Mouse (Mus musculus) embryonic facial prominence, embryonic 10.5 days (tissue): ENCODE measurements around the gene Lcn3. TPM values are rescaled to one million over a fixed set of nuclear protein-coding genes. Genes with fewer than 3 reads are reported as not detected.
"Not testable (repeated sequence)": the region's sequence is repeated elsewhere in the genome, so short reads cannot be mapped to it uniquely, and the experiment has no call there.

Experiments
- DNase-seq: peaks from one replicate; pipeline ENCODE4 v3.0.0-alpha.2; 2017; ENCODE audit warnings: low spot score
- H3K27ac ChIP-seq: fragments of 300-500 bp; sonication (generic); replicated peaks from 2 replicates; pipeline ENCODE4 v1.5.1; 2016; ENCODE audit warnings: mild to moderate bottlenecking
- H3K27me3 ChIP-seq: fragments of 300-500 bp; sonication (generic); replicated peaks from 2 replicates; pipeline ENCODE4 v1.6.1; 2016; ENCODE audit warnings: low read depth, mild to moderate bottlenecking; ENCODE audit not compliant: poor library complexity, severe bottlenecking
- H3K36me3 ChIP-seq: fragments of 300-500 bp; sonication (generic); replicated peaks from 2 replicates; pipeline ENCODE4 v1.6.1; 2016; ENCODE audit warnings: mild to moderate bottlenecking, moderate library complexity
- H3K4me1 ChIP-seq: fragments of 300-500 bp; sonication (generic); 2 replicates; pipeline ENCODE4 v1.6.1; 2016
- H3K4me3 ChIP-seq: fragments of 300-500 bp; sonication (generic); 2 replicates; pipeline ENCODE4 v1.5.1; 2016; ENCODE audit warnings: mild to moderate bottlenecking, moderate library complexity
- H3K9me3 ChIP-seq: fragments of 300-500 bp; sonication (generic); 2 replicates; pipeline ENCODE4 v1.6.1; 2016; ENCODE audit warnings: mild to moderate bottlenecking
- WGBS: fragments of 180-500 bp; shearing (Covaris S2); methylation state at CpG from one replicate; pipeline ENCODE4 v1.1.7; 2016; 5-methylcytosine and 5-hydroxymethylcytosine counted together
- polyA plus RNA-seq: library from polyadenylated mRNA; unstranded; fragments of >200 nt; fragmentation: Nextera tagmentation; extraction: Ambion mirVana; gene quantifications from 2 replicates; pipeline ENCODE4 v1.2.1, GENCODE M21; 2016

The Lcn3 gene
- polyA plus RNA-seq, 1 experiment from 2014 or later, result not detected

GRCm38 (mm10) chr2:25780921-25781320, 15.6 kb downstream of the Lcn3 start:
- H3K36me3 ChIP-seq, result no peaks in the 10 kb centered on the region
- peaks cover 7% of the 10 kb centered on the region; the same call in 1 of the 2 replicates for H3K4me1 ChIP-seq
- H3K27ac ChIP-seq, result no peak overlapping the region
- no peak overlapping the region for H3K4me3 ChIP-seq
- no peaks in the 10 kb centered on the region for H3K27me3 ChIP-seq
- no peak for DNase-seq
- WGBS, result 66% methylated on average over 4 of the region's 4 CpGs
- H3K9me3 ChIP-seq, result no peaks in the 10 kb centered on the region

- H3K36me3 ChIP-seq, result no peaks in the 10 kb centered on the region
- no peaks in the 10 kb centered on the region for H3K27me3 ChIP-seq
- peaks cover 14% of the 10 kb centered on the region for H3K4me1 ChIP-seq
- no peaks in the 10 kb centered on the region for H3K9me3 ChIP-seq
- WGBS, result 87% methylated on average over 3 of the region's 3 CpGs
- H3K27ac ChIP-seq, result no peak within 1 kb of the TSS
- no peak within 1 kb of the TSS for H3K4me3 ChIP-seq
- DNase-seq, result no peak
Measured at GRCm38 (mm10) chr2:25781957-25782356, 16.6 kb downstream of the Lcn3 start, which contains the start of gene Gm13539. Gene Gm13539, plus strand, starts transcription at chr2:25782257.

GRCm38 (mm10) chr2:25785573-25786322, 20.4 kb downstream of the Lcn3 start:
- H3K27ac ChIP-seq, result no peak overlapping the region
- DNase-seq, result peak; percentile 14
- WGBS, result 76% methylated on average over 5 of the region's 5 CpGs

GRCm38 (mm10) chr2:25789092-25789491, 23.7 kb downstream of the Lcn3 start:
- no peak overlapping the region for H3K27ac ChIP-seq
- peaks cover 14% of the 10 kb centered on the region for H3K4me1 ChIP-seq
- no peak for DNase-seq
- H3K27me3 ChIP-seq, result no peaks in the 10 kb centered on the region
- no peaks in the 10 kb centered on the region for H3K9me3 ChIP-seq
- H3K36me3 ChIP-seq, result no peaks in the 10 kb centered on the region
- WGBS, result 84% methylated on average over 3 of the region's 3 CpGs
- no peak overlapping the region for H3K4me3 ChIP-seq

More at GRCm38 (mm10) chr2:25785573-25786322, 20.4 kb downstream of the Lcn3 start:
- H3K4me1 ChIP-seq, result peaks cover 14% of the 10 kb centered on the region
- H3K4me3 ChIP-seq, result no peak overlapping the region
- no peaks in the 10 kb centered on the region for H3K36me3 ChIP-seq
- H3K9me3 ChIP-seq, result no peaks in the 10 kb centered on the region
- no peaks in the 10 kb centered on the region for H3K27me3 ChIP-seq

- no peak for DNase-seq
- WGBS, result 63% methylated on average over 2 of the region's 2 CpGs
Measured at GRCm38 (mm10) chr2:25797635-25798034, 32.3 kb downstream of the Lcn3 start.

GRCm38 (mm10) chr2:25798065-25798464, 32.7 kb downstream of the Lcn3 start:
- Histone ChIP-seq H3K27me3 (no peaks in the 10 kb centered on the region), H3K27ac (no peak overlapping the region), H3K36me3 (no peaks in the 10 kb centered on the region), H3K4me3 (no peak overlapping the region), H3K4me1 (no peaks in the 10 kb centered on the region), H3K9me3 (no peaks in the 10 kb centered on the region)
- DNase-seq, result no peak
- WGBS, result 59% methylated on average over 5 of the region's 5 CpGs

More at GRCm38 (mm10) chr2:25797635-25798034, 32.3 kb downstream of the Lcn3 start:
- H3K9me3 ChIP-seq, result no peaks in the 10 kb centered on the region
- no peaks in the 10 kb centered on the region for H3K36me3 ChIP-seq
- no peaks in the 10 kb centered on the region for H3K27me3 ChIP-seq
- no peak overlapping the region for H3K4me3 ChIP-seq
- no peak overlapping the region for H3K27ac ChIP-seq
- H3K4me1 ChIP-seq, result no peaks in the 10 kb centered on the region

- 79% methylated on average over 2 of the region's 2 CpGs for WGBS
- H3K27ac ChIP-seq, result no peak overlapping the region
- H3K9me3 ChIP-seq, result no peaks in the 10 kb centered on the region
- no peaks in the 10 kb centered on the region for H3K27me3 ChIP-seq
- no peaks in the 10 kb centered on the region for H3K4me1 ChIP-seq
- H3K4me3 ChIP-seq, result no peak overlapping the region
- DNase-seq, result no peak
- H3K36me3 ChIP-seq, result no peaks in the 10 kb centered on the region
Measured at GRCm38 (mm10) chr2:25811711-25812110, 46.3 kb downstream of the Lcn3 start.

GRCm38 (mm10) chr2:25813364-25813763, 48.0 kb downstream of the Lcn3 start:
- H3K9me3 ChIP-seq, result no peaks in the 10 kb centered on the region

GRCm38 (mm10) chr2:25815748-25816147, 50.4 kb downstream of the Lcn3 start, which contains the start of gene Glt6d1:
Gene Glt6d1, minus strand, starts transcription at chr2:25815848.
- not testable (repeated sequence) for H3K27ac ChIP-seq, H3K4me1 ChIP-seq, H3K27me3 ChIP-seq, DNase-seq, H3K36me3 ChIP-seq, H3K4me3 ChIP-seq, H3K9me3 ChIP-seq
- WGBS, result 84% methylated on average over 1 of the region's 1 CpGs

More at GRCm38 (mm10) chr2:25813364-25813763, 48.0 kb downstream of the Lcn3 start:
- Histone ChIP-seq H3K27ac (no peak overlapping the region), H3K4me3 (no peak overlapping the region), H3K36me3 (no peaks in the 10 kb centered on the region), H3K4me1 (no peaks in the 10 kb centered on the region), H3K27me3 (no peaks in the 10 kb centered on the region)
- WGBS, result 73% methylated on average over 5 of the region's 5 CpGs
- no peak for DNase-seq

Other genes with a start within 250 kb of the Lcn3 start
- 39.9 and 40.1 TPM in 2 replicates for gene Traf2, start 218.6 kb upstream of the Lcn3 start, polyA plus RNA-seq
- 310 and 316 TPM in 2 replicates for gene Edf1, start 207.7 kb upstream of the Lcn3 start, polyA plus RNA-seq
- 1.9 and 7.7 TPM in 2 replicates for gene Mamdc4, start 190.7 kb upstream of the Lcn3 start, polyA plus RNA-seq
- 146 and 155 TPM in 2 replicates for gene Phpt1, start 190.3 kb upstream of the Lcn3 start, polyA plus RNA-seq
- gene Ajm1, start 183.8 kb upstream of the Lcn3 start, polyA plus RNA-seq, result 0.05 and 0.16 TPM in 2 replicates
- 77.1 and 78.2 TPM in 2 replicates for gene Rabl6, start 157.0 kb upstream of the Lcn3 start, polyA plus RNA-seq
- gene Ccdc183, start 147.9 kb upstream of the Lcn3 start, polyA plus RNA-seq, result 0.10 and 0.11 TPM in 2 replicates
- gene Tmem141, start 143.6 kb upstream of the Lcn3 start, polyA plus RNA-seq, result 16.6 and 17.2 TPM in 2 replicates
- 0.49 and 0.57 TPM in 2 replicates for gene Fcna, start 137.5 kb upstream of the Lcn3 start, polyA plus RNA-seq
- gene Lcn8, start 112.4 kb upstream of the Lcn3 start, polyA plus RNA-seq, result 0.24 TPM in 1 of 2 replicates, not detected in the other
- gene Lcn5, start 107.6 kb upstream of the Lcn3 start, polyA plus RNA-seq, result not detected in 2 replicates
- not detected in 2 replicates for gene Lcn6, start 88.8 kb upstream of the Lcn3 start, polyA plus RNA-seq
- not detected in 2 replicates for gene Lcn10, start 82.8 kb upstream of the Lcn3 start, polyA plus RNA-seq
- gene Obp2a, start 65.5 kb upstream of the Lcn3 start, polyA plus RNA-seq, result not detected in 2 replicates
- gene Bmyc, start 58.8 kb upstream of the Lcn3 start, polyA plus RNA-seq, result 80.3 and 82.0 TPM in 2 replicates
- not detected in 2 replicates for gene Obp2b, start 28.6 kb upstream of the Lcn3 start, polyA plus RNA-seq
- not detected in 2 replicates for gene Lcn11, start 11.4 kb downstream of the Lcn3 start, polyA plus RNA-seq
- not detected in 2 replicates for gene Gm13539, start 16.7 kb downstream of the Lcn3 start, polyA plus RNA-seq
- not detected in 2 replicates for gene Glt6d1, start 50.3 kb downstream of the Lcn3 start, polyA plus RNA-seq
- not detected in 2 replicates for gene Lcn9, start 57.6 kb downstream of the Lcn3 start, polyA plus RNA-seq
- gene Sohlh1, start 81.7 kb downstream of the Lcn3 start, polyA plus RNA-seq, result not detected in 2 replicates
- 0.10 and 0.23 TPM in 2 replicates for gene Kcnt1, start 98.2 kb downstream of the Lcn3 start, polyA plus RNA-seq
- gene Camsap1, start 217.7 kb downstream of the Lcn3 start, polyA plus RNA-seq, result 36.1 and 41.9 TPM in 2 replicates